Mouse (Mus musculus): ENCODE results near the gene Olfr1340.

The Olfr1340 gene

GRCm38 (mm10) chr4:118719838-118720237 is at the start of gene Olfr1340:
Olfr1340 (plus strand) TSS chr4:118720138.
- no peak for DNase-seq (ENCODE audit: low spot score)

- peak; percentile 39 for DNase-seq (ENCODE audit: low spot score)
Observed at GRCm38 (mm10) chr4:118687086-118687485, 32.9 kb upstream of the Olfr1340 start.

GRCm38 (mm10) chr4:118692412-118692973 is 27.4 kb upstream of the Olfr1340 start, which contains the start of gene Olfr1342:
Olfr1342 (minus strand) TSS chr4:118692756.
- DNase-seq (ENCODE audit: low spot score) = no peak

GRCm38 (mm10) chr4:118693812-118694211 is 26.1 kb upstream of the Olfr1340 start:
- DNase-seq (ENCODE audit: low spot score) = no peak

GRCm38 (mm10) chr4:118703223-118703622 is 16.7 kb upstream of the Olfr1340 start, which contains the start of gene Olfr1341:
Olfr1341 (plus strand) TSS chr4:118703523.
- DNase-seq (ENCODE audit: low spot score) = no peak

- no peak for DNase-seq (ENCODE audit: low spot score)
Observed at GRCm38 (mm10) chr4:118708086-118708485, 11.9 kb upstream of the Olfr1340 start.

GRCm38 (mm10) chr4:118711656-118712055 is 8.3 kb upstream of the Olfr1340 start:
- DNase-seq (ENCODE audit: low spot score) = no peak

- DNase-seq (ENCODE audit: low spot score) = peak; percentile 13
Observed at GRCm38 (mm10) chr4:118721742-118722483, 2.0 kb downstream of the Olfr1340 start.

- no peak for DNase-seq (ENCODE audit: low spot score)
Observed at GRCm38 (mm10) chr4:118731875-118732274, 11.9 kb downstream of the Olfr1340 start, which contains the start of gene Olfr1339. Olfr1339 (plus strand) TSS chr4:118732175.

- DNase-seq (ENCODE audit: low spot score) = no peak
Observed at GRCm38 (mm10) chr4:118739574-118739973, 19.6 kb downstream of the Olfr1340 start.

GRCm38 (mm10) chr4:118740988-118741698 is 21.2 kb downstream of the Olfr1340 start:
- DNase-seq (ENCODE audit: low spot score) = peak; percentile 35

- peak; percentile 6 for DNase-seq (ENCODE audit: low spot score)
Observed at GRCm38 (mm10) chr4:118741881-118742280, 21.9 kb downstream of the Olfr1340 start.

GRCm38 (mm10) chr4:118758637-118759036 is 38.7 kb downstream of the Olfr1340 start, which contains the start of gene Olfr1338:
Olfr1338 (minus strand) TSS chr4:118758737.
- DNase-seq (ENCODE audit: low spot score) = no peak

Measured in yolk sac, embryonic 10.5 days (tissue).